Mouse (Mus musculus): Measurements from ENCODE around the gene Lrrk1. TPM values are rescaled to one million over a fixed set of nuclear protein-coding genes. Genes with fewer than 3 reads are reported as not detected.

Gene Lrrk1
- total RNA-seq, 1 experiment, result 7.4 TPM

DNA sequence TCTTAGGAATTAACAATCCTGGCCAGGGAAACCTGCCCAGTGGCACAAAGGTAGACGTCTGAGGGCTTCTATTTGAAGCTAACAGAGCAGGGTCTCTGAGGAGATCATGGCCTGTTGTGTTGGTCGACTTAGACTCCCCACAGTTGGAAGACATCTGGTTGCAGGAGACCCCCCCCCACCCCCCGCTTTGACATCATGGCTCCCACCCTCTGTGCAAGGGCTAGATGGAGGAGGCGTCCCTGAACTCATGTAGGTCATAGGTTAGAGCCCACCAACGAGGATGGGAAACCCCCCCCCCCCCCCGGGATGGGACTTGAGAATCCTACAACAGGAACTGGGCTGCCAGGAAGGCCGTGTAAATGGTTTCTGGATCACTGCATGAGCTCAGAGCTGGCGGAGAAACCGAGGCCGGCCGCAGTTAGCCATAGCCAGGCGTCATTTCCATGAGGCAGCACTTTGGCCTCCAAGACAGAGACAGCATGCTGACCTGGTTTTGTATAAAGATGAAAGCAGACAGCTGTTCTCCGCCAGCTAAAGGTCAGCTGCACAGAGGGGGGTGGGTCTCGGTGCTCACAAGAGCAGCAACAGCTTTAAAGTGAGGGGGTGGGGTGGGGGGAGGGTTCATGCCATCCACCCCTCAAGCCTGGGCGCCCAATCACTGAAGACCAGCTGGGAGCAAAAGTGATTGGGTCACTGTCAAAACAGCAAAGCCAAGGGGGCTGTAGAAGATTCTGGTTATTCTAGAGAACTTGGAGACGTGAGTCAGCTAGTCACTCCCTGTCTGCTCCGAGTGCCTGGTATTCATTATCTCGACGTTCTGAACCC is 95.4 kb downstream of the Lrrk1 start:
- H3K4me3 ChIP-seq (ENCODE audit: insufficient read depth in 1 of 2, low read depth in 1 of 2, low read length in 2 of 2, poor library complexity in 1 of 2, severe bottlenecking in 1 of 2), result no peak overlapping the region
- in situ Hi-C loops (cut with MboI; ENCODE audit: low sequenced_read_pairs in 2 of 2, unreplicated experiment in 2 of 2), result no loop called here
- H3K27ac ChIP-seq (ENCODE audit: insufficient read depth, low read depth, low read length, poor library complexity, severe bottlenecking), result no peak overlapping the region
- H3K36me3 ChIP-seq (ENCODE audit: control insufficient read depth, insufficient read depth, low read length, poor library complexity, severe bottlenecking), result no peaks in the 10 kb centered on the region
- DNase-seq (ENCODE audit: low read depth, low spot score), result no peak
- H3K9ac ChIP-seq (ENCODE audit: insufficient read depth, low read depth, low read length, poor library complexity, severe bottlenecking), result no peak overlapping the region
- peaks cover 0 to 8% of the 10 kb centered on the region in 2 experiments; a peak in 1 of 4 replicates for H3K4me1 ChIP-seq (ENCODE audit: control insufficient read depth in 2 of 2, insufficient read depth in 2 of 2, low read length in 2 of 2, poor library complexity in 1 of 2)
- no peaks in the 10 kb centered on the region for H3K9me3 ChIP-seq (ENCODE audit: control insufficient read depth, insufficient read depth, low read depth, low read length)
- TF ChIP-seq ZNF384 (IDR thresholded peaks at IDR 0.05; ENCODE audit: low read depth, low read length) (no peak), MAFK (IDR thresholded peaks at IDR 0.05; ENCODE audit: insufficient read depth, low read depth, low read length) (peak; percentile 58; the same call in 1 of the 2 replicates)

DNA sequence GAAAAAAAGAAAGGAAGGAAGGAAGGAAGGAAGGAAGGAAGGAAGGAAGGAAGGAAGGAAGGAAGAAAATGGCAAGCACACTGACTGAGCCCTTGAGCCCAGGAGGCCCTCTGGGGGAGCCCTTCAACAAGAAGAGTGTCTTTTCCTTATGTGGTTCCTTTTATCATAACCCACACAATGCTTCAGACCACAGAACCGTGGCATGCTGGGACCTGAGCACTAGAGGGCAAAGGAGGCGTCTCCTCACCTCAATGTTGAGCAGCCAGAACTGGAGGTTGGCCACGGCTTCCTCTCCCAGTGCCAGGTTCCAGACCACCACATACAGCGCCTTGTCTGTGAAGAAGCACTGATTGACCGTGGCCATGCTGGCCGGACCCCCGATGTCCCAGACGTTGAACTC is 96.1 kb downstream of the Lrrk1 start:
- Histone ChIP-seq H3K4me3 (ENCODE audit: insufficient read depth in 1 of 2, low read depth in 1 of 2, low read length in 2 of 2, poor library complexity in 1 of 2, severe bottlenecking in 1 of 2) (no peak overlapping the region), H3K4me1 (ENCODE audit: control insufficient read depth in 2 of 2, insufficient read depth in 2 of 2, low read length in 2 of 2, poor library complexity in 1 of 2) (peaks cover 0 to 8% of the 10 kb centered on the region in 2 experiments; a peak in 1 of 4 replicates), H3K9ac (ENCODE audit: insufficient read depth, low read depth, low read length, poor library complexity, severe bottlenecking) (no peak overlapping the region), H3K9me3 (ENCODE audit: control insufficient read depth, insufficient read depth, low read depth, low read length) (no peaks in the 10 kb centered on the region), H3K36me3 (ENCODE audit: control insufficient read depth, insufficient read depth, low read length, poor library complexity, severe bottlenecking) (no peaks in the 10 kb centered on the region), H3K27ac (ENCODE audit: insufficient read depth, low read depth, low read length, poor library complexity, severe bottlenecking) (no peak overlapping the region)
- TF ChIP-seq MAFK (IDR thresholded peaks at IDR 0.05; ENCODE audit: insufficient read depth, low read depth, low read length) (no peak), ZC3H11A (IDR thresholded peaks at IDR 0.05; ENCODE audit: borderline replicate concordance, low read depth, low read length) (no peak), HCFC1 (IDR thresholded peaks at IDR 0.05; ENCODE audit: borderline replicate concordance, insufficient read depth, low read length) (no peak), CHD2 (IDR thresholded peaks at IDR 0.05; ENCODE audit: low read depth, low read length) (no peak), ZNF384 (IDR thresholded peaks at IDR 0.05; ENCODE audit: low read depth, low read length) (no peak)
- in situ Hi-C loops (cut with MboI; ENCODE audit: low sequenced_read_pairs in 2 of 2, unreplicated experiment in 2 of 2), result no loop called here
- no peak for DNase-seq (ENCODE audit: low read depth, low spot score)

DNA sequence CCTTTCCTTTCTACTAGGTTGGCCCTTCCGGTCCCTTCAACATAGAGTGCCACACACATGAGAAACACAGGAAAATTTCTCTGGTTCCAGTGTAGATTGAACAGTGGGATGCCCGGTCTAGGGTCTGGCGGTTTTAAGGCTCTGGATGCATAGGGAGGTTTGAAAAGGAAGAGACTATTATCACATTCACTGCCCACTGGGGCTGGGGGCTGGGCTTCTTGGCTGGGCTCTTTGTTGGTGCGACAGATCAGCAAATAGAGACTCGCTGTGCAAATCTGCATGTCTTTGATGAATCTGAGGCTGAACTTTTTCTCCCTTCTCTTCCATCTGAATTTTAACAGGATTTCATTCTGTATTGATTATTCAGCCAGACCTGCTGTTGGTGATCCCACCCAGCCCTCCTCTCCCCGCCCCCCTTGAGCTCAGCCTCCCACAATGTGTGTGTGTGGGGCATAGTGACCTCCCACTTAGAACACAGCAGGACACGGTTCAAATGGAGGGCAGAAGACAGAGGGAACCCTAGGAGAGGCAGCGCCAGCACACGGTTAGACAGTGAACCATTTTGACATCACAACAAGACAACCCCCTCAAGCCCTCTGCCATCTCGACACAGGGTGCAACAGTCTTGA is 105.1 kb downstream of the Lrrk1 start:
- H3K27ac ChIP-seq (ENCODE audit: insufficient read depth, low read depth, low read length, poor library complexity, severe bottlenecking), result no peak overlapping the region; the same call in 1 of the 2 replicates

DNA sequence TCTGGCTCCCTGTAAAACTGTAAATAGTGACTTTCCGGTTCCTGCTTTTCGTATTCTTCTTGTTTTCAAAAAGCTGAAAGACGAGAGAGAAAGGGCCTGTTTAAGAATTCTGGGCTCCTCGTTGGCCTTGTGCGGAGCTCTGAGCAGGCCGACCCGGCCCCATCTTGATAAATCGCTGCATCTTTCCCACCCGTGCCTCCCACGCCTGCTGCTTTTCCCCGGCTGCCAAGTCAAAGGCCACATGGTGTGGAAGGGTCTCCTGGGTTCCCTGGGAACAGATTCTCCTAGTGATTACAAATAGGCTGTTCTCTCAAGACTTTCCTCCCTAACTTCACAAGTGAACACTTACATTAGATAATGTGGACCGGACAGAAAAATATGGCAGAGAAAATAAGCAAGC is 105.9 kb downstream of the Lrrk1 start:
- Histone ChIP-seq H3K9ac (ENCODE audit: insufficient read depth, low read depth, low read length, poor library complexity, severe bottlenecking) (no peak overlapping the region), H3K4me1 (ENCODE audit: control insufficient read depth in 2 of 2, insufficient read depth in 2 of 2, low read length in 2 of 2, poor library complexity in 1 of 2) (peaks cover 0 to 16% of the 10 kb centered on the region in 2 experiments; a peak in 2 of 4 replicates), H3K9me3 (ENCODE audit: control insufficient read depth, insufficient read depth, low read depth, low read length) (no peaks in the 10 kb centered on the region), H3K27ac (ENCODE audit: insufficient read depth, low read depth, low read length, poor library complexity, severe bottlenecking) (no peak overlapping the region), H3K36me3 (ENCODE audit: control insufficient read depth, insufficient read depth, low read length, poor library complexity, severe bottlenecking) (no peaks in the 10 kb centered on the region), H3K4me3 (ENCODE audit: insufficient read depth in 1 of 2, low read depth in 1 of 2, low read length in 2 of 2, poor library complexity in 1 of 2, severe bottlenecking in 1 of 2) (no peak overlapping the region)
- no peak for TF ChIP-seq CHD2 (IDR thresholded peaks at IDR 0.05; ENCODE audit: low read depth, low read length)
- TF ChIP-seq ZC3H11A (IDR thresholded peaks at IDR 0.05; ENCODE audit: borderline replicate concordance, low read depth, low read length), result no peak
- TF ChIP-seq MAFK (IDR thresholded peaks at IDR 0.05; ENCODE audit: insufficient read depth, low read depth, low read length), result no peak
- TF ChIP-seq ZNF384 (IDR thresholded peaks at IDR 0.05; ENCODE audit: low read depth, low read length), result no peak
- no peak for TF ChIP-seq HCFC1 (IDR thresholded peaks at IDR 0.05; ENCODE audit: borderline replicate concordance, insufficient read depth, low read length)
- no peak for DNase-seq (ENCODE audit: low read depth, low spot score)
- in situ Hi-C loops (cut with MboI; ENCODE audit: low sequenced_read_pairs in 2 of 2, unreplicated experiment in 2 of 2), result no loop called here

More for the DNA sequence above, 105.1 kb downstream of the Lrrk1 start:
- H3K9ac ChIP-seq (ENCODE audit: insufficient read depth, low read depth, low read length, poor library complexity, severe bottlenecking), result no peak overlapping the region
- no peak for TF ChIP-seq CHD2 (IDR thresholded peaks at IDR 0.05; ENCODE audit: low read depth, low read length)
- no peak for TF ChIP-seq ZC3H11A (IDR thresholded peaks at IDR 0.05; ENCODE audit: borderline replicate concordance, low read depth, low read length)
- no peak for TF ChIP-seq HCFC1 (IDR thresholded peaks at IDR 0.05; ENCODE audit: borderline replicate concordance, insufficient read depth, low read length)
- TF ChIP-seq MAFK (IDR thresholded peaks at IDR 0.05; ENCODE audit: insufficient read depth, low read depth, low read length), result no peak
- TF ChIP-seq ZNF384 (IDR thresholded peaks at IDR 0.05; ENCODE audit: low read depth, low read length), result no peak
- no peak for DNase-seq (ENCODE audit: low read depth, low spot score)
- H3K36me3 ChIP-seq (ENCODE audit: control insufficient read depth, insufficient read depth, low read length, poor library complexity, severe bottlenecking), result no peaks in the 10 kb centered on the region
- H3K4me3 ChIP-seq (ENCODE audit: insufficient read depth in 1 of 2, low read depth in 1 of 2, low read length in 2 of 2, poor library complexity in 1 of 2, severe bottlenecking in 1 of 2), result no peak overlapping the region
- in situ Hi-C loops (cut with MboI; ENCODE audit: low sequenced_read_pairs in 2 of 2, unreplicated experiment in 2 of 2), result no loop called here
- peaks cover 0 to 16% of the 10 kb centered on the region in 2 experiments; a peak in 2 of 4 replicates for H3K4me1 ChIP-seq (ENCODE audit: control insufficient read depth in 2 of 2, insufficient read depth in 2 of 2, low read length in 2 of 2, poor library complexity in 1 of 2)
- H3K9me3 ChIP-seq (ENCODE audit: control insufficient read depth, insufficient read depth, low read depth, low read length), result no peaks in the 10 kb centered on the region

All from ES-E14 (cell line).